Mouse (Mus musculus) hindbrain, embryonic 13.5 days (tissue): ENCODE data around the gene Ube3b. TPM values are rescaled to one million over a fixed set of nuclear protein-coding genes. Genes with fewer than 3 reads are reported as not detected.

ENCODE experiments used
- ATAC-seq: fragments of 200-750 bp; cut with Nextera tagmentation; 2 replicates; pipeline ENCODE4 v1.8.0; 2017; ENCODE audit warnings: moderate TSS enrichment; ENCODE audit not compliant: low FRiP score
- H3K27ac ChIP-seq: fragments of 300-500 bp; sonication (generic); 2 replicates; pipeline ENCODE4 v1.5.1; 2015; ENCODE audit warnings: inconsistent platforms, mild to moderate bottlenecking, moderate library complexity
- H3K27me3 ChIP-seq: fragments of 300-500 bp; sonication (generic); 2 replicates; pipeline ENCODE4 v1.6.1; 2015; ENCODE audit warnings: mild to moderate bottlenecking, inconsistent platforms
- H3K36me3 ChIP-seq: fragments of 300-500 bp; sonication (generic); 2 replicates; pipeline ENCODE4 v1.6.1; 2015; ENCODE audit warnings: mild to moderate bottlenecking, inconsistent platforms
- H3K4me1 ChIP-seq: fragments of 300-500 bp; sonication (generic); replicated peaks from 2 replicates; pipeline ENCODE4 v1.6.1; 2015; ENCODE audit warnings: inconsistent platforms
- H3K4me2 ChIP-seq: fragments of 300-500 bp; sonication (generic); 2 replicates; pipeline ENCODE4 v1.6.1; 2015; ENCODE audit warnings: inconsistent platforms, mild to moderate bottlenecking, moderate library complexity
- H3K4me3 ChIP-seq: fragments of 300-500 bp; sonication (generic); 2 replicates; pipeline ENCODE4 v1.5.1; 2015; ENCODE audit warnings: mild to moderate bottlenecking, inconsistent platforms
- H3K9ac ChIP-seq: fragments of 300-500 bp; sonication (generic); 2 replicates; pipeline ENCODE4 v1.6.1; 2015; ENCODE audit warnings: mild to moderate bottlenecking, inconsistent platforms
- H3K9me3 ChIP-seq: fragments of 300-500 bp; sonication (generic); 2 replicates; pipeline ENCODE4 v1.6.1; 2016; ENCODE audit warnings: inconsistent platforms
- whole genome bisulfite sequencing: fragments of 180-500 bp; shearing (Covaris S2); methylation state at CpG from one replicate; pipeline ENCODE4 v1.1.7; 2015; 5-methylcytosine and 5-hydroxymethylcytosine counted together
- polyA plus RNA-seq: library from polyadenylated mRNA; unstranded; fragments of >200 nt; fragmentation: Nextera tagmentation; extraction: Ambion mirVana; gene quantifications from 2 replicates; pipeline ENCODE4 v1.2.1, GENCODE M21; 2015

Ube3b gene
- polyA plus RNA-seq: 41.4 and 41.6 TPM in 2 replicates

DNA sequence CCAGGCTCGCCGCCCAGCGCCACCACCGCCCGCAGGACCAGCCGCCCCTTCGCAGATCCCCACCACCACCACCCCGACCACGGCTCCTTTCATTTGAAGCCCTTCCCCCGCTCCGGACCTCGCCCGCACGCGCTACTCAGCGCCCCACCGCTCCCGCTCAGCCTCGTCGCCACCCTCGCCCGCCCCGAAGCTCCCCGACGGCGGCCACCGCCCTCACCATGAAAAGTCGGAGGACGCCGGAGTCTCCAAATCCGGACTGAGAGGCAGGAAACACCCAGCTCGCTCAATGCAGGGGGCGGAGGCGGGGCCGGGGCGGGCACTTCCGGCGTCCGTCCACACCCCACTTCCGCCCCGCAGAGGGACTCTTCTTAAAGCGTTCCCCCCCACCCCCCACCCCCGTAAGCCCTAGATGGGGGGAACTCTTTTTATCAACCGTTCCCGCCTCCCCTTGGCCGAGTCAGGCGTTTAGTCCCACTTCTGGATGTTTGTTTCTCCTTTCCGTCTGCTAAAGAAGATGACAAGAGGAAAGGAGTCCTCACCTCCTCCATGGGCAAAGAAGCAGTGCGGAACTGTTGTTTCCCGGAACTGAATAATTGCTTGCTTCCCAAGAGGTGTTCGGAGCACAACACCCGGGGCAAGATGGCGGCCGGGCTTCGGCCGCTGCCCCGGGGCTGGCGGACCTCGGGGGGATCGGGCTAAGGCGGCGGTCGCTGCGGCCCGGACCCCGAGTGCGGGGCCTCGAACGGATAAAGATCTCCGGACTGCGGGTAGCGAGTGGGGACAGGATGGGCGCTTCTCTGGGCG, at the start of gene Ube3b, which contains the start of gene Kctd10:
Ube3b (plus strand) TSS at position 399 of the 804 bp plus-strand sequence.
Kctd10 (minus strand) TSS at position 300 of the 804 bp plus-strand sequence.
- Histone ChIP-seq H3K27ac (peak within 1 kb of the TSS; percentile 94), H3K4me3 (peak within 1 kb of the TSS; percentile 83), H3K27me3 (no peaks in the 10 kb centered on the region), H3K9ac (peak within 1 kb of the TSS; percentile 96), H3K36me3 (peaks cover 14% of the 10 kb centered on the region), H3K9me3 (no peaks in the 10 kb centered on the region), H3K4me2 (peak within 1 kb of the TSS; percentile 91), H3K4me1 (peaks cover 64% of the 10 kb centered on the region)
- WGBS: under 1% methylated on average over 74 of the region's 74 CpGs
- peak; percentile 95 for ATAC-seq

DNA sequence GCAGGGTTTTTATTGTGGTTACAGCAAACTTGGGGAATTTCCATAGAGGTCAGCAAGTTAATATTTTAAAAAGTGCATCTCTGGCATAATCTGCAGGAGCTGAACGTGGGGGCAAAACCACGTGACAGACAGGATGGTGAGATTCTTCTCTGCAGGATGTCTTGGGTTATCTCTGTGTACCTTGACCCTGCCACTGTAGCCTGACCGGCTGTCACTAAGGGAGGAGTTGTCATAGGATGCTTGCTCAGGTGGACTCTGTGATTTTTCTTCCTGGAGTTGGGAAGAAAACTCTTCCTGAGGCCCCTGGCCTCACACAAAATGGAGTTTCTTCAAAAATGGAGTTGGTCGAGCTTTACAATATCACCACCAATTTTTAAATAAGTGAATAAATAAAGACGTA, 37.4 kb upstream of the Ube3b start:
- no peak overlapping the region for H3K27ac ChIP-seq
- no peak overlapping the region for H3K4me2 ChIP-seq
- 0 out of 2 replicates have a peak, but pooled peaks cover 2% of the 10 kb centered on the region for H3K27me3 ChIP-seq
- H3K9ac ChIP-seq: no peak overlapping the region
- no peaks in the 10 kb centered on the region for H3K36me3 ChIP-seq
- H3K4me3 ChIP-seq: no peak overlapping the region
- no peaks in the 10 kb centered on the region for H3K9me3 ChIP-seq
- 92% methylated on average over 5 of the region's 5 CpGs for WGBS
- H3K4me1 ChIP-seq: no peaks in the 10 kb centered on the region
- ATAC-seq: no peak

DNA sequence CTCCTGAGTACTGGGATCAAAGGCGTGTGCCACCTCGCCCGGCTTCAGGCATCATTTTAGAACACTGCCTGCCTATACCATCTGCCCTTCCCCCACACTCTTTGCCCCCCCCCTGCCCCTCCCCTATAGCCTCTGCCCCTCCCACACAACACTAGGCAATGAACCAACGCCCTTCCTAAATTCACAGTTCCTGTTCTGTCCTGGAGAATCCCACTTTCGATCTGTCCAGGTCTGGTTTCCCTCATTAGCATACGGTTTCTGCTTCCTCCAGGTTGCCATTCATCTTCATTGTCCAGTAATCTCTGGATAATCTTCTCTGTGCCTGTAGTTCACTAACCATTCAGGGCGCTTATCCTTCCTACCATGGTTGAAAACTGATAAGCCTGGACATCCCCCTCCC, 36.8 kb upstream of the Ube3b start:
- 90% methylated on average over 7 of the region's 7 CpGs for WGBS
- Histone ChIP-seq H3K9me3 (no peaks in the 10 kb centered on the region), H3K9ac (no peak overlapping the region), H3K4me3 (no peak overlapping the region), H3K4me2 (no peak overlapping the region), H3K27me3 (0 out of 2 replicates have a peak, but pooled peaks cover 2% of the 10 kb centered on the region), H3K36me3 (no peaks in the 10 kb centered on the region), H3K27ac (no peak overlapping the region), H3K4me1 (no peaks in the 10 kb centered on the region)
- ATAC-seq: no peak

DNA sequence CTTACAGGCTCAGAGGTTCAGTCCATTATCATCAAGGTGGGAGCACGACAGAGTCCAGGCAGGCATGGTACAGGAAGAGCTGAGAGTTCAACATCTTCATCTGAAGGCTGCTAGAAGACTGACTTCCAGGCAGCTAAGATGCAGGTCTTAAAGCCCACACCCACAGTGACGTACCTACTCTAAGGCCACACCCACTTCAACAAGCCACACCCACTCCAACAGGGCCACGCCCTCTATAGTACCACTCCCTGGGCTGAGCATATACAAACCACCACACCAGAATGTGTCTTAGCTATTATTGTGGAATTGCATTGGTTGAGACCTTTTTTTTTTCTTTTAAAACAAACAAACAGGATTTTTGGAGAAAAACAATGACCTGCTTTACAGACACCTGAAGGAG, 34.9 kb upstream of the Ube3b start:
- 61% methylated on average over 3 of the region's 3 CpGs for WGBS
- ATAC-seq: no peak
- no peak overlapping the region for H3K4me2 ChIP-seq

GRCm38 (mm10) chr5:114347005-114347404, 33.4 kb upstream of the Ube3b start:
- H3K36me3 ChIP-seq: no peaks in the 10 kb centered on the region
- no peak for ATAC-seq
- no peak overlapping the region for H3K9ac ChIP-seq
- no peaks in the 10 kb centered on the region for H3K4me1 ChIP-seq
- no peaks in the 10 kb centered on the region for H3K9me3 ChIP-seq
- WGBS: 84% methylated on average over 10 of the region's 10 CpGs
- H3K4me3 ChIP-seq: no peak overlapping the region
- H3K27ac ChIP-seq: no peak overlapping the region
- no peak overlapping the region for H3K4me2 ChIP-seq
- peaks cover 1% of the 10 kb centered on the region; the same call in 1 of the 2 replicates for H3K27me3 ChIP-seq

More for the DNA sequence above, 34.9 kb upstream of the Ube3b start:
- Histone ChIP-seq H3K9me3 (no peaks in the 10 kb centered on the region), H3K4me3 (no peak overlapping the region), H3K9ac (no peak overlapping the region), H3K36me3 (no peaks in the 10 kb centered on the region), H3K27ac (no peak overlapping the region), H3K27me3 (0 out of 2 replicates have a peak, but pooled peaks cover 2% of the 10 kb centered on the region), H3K4me1 (no peaks in the 10 kb centered on the region)

DNA sequence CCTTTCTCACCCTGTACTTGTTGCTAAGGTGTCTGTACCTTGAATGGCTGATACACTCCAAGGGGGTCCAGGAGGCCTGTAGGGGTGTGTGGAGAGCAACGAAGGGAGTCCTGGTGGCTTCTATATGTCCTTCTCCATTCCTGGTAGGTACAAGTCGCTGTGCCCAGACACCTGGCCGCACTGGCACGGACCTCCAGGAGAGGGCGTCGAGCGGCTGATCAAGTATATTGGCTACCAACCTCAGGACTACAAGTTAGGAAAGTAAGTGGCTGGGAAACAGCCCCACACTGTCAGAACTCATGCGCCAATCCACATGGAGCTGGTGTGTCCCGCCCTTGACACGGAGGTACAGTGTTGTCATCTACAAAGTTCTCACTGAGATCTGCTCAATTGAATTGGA, 28.9 kb upstream of the Ube3b start:
- no peaks in the 10 kb centered on the region for H3K36me3 ChIP-seq
- no peak overlapping the region for H3K4me2 ChIP-seq
- no peak for ATAC-seq
- no peaks in the 10 kb centered on the region for H3K9me3 ChIP-seq
- WGBS: 61% methylated on average over 10 of the region's 10 CpGs
- H3K4me3 ChIP-seq: no peak overlapping the region
- H3K9ac ChIP-seq: no peak overlapping the region
- H3K4me1 ChIP-seq: 0 out of 2 replicates have a peak, but pooled peaks cover under 1% of the 10 kb centered on the region
- peaks cover 4% of the 10 kb centered on the region; the same call in 1 of the 2 replicates for H3K27me3 ChIP-seq
- no peak overlapping the region for H3K27ac ChIP-seq

- H3K4me3 ChIP-seq: no peak overlapping the region
- H3K4me1 ChIP-seq: peaks cover 22% of the 10 kb centered on the region
- WGBS: 27% methylated on average over 7 of the region's 7 CpGs
- no peak overlapping the region; the same call in 1 of the 2 replicates for H3K4me2 ChIP-seq
- no peak overlapping the region for H3K9ac ChIP-seq
- peaks cover 4% of the 10 kb centered on the region; the same call in 1 of the 2 replicates for H3K27me3 ChIP-seq
- peaks cover 20% of the 10 kb centered on the region for H3K36me3 ChIP-seq
- no peak overlapping the region for H3K27ac ChIP-seq
- no peaks in the 10 kb centered on the region for H3K9me3 ChIP-seq
- ATAC-seq: peak; percentile 28; the same call in 1 of the 2 replicates
These were observed 24.0 kb upstream of the Ube3b start for GRCm38 (mm10) chr5:114356250-114356935.

DNA sequence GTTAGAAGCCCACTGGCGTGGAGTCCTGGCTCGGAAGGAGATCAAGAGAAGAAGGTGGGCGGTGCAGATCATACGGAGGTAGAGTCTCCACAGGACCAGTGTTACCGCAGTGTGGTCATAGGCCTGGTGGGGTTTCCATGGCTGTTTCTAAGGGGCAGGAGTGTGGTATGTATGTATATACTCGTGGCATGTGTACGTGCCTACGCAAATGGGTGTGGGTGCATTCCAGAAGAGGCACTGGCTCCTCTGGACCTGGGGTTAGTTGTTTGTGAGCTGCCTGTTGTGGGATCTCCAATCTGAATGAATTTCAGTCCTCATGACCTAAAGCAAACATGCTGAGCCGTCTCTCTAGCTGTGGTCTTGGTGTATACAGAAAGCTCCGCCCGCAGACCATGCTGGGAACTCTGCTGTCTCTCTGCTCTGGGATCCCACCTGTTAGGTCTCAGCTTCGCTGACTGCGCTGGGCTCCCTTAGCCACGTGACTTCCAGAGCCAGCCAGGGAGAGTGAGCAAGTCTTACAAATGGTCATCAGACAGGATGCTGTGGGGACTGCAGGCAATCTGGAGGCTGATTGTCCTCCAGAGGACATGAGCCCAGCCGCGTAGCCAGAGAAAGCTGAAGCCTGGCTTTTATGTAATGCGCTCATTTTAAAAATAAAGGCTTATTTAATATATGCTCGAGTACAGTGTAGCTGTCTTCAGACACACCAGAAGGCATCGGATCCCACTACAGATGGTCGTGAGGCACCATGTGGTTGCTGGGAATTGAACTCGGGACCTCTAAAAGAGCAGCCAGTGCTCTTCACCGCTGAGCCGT, 23.3 kb upstream of the Ube3b start:
- H3K4me2 ChIP-seq: no peak overlapping the region; the same call in 1 of the 2 replicates
- peak overlapping the region; percentile 18; the same call in 1 of the 2 replicates for H3K27ac ChIP-seq
- peaks cover 22% of the 10 kb centered on the region for H3K4me1 ChIP-seq
- peaks cover 2% of the 10 kb centered on the region; the same call in 1 of the 2 replicates for H3K27me3 ChIP-seq
- no peak overlapping the region for H3K4me3 ChIP-seq
- H3K9me3 ChIP-seq: no peaks in the 10 kb centered on the region
- H3K9ac ChIP-seq: no peak overlapping the region
- ATAC-seq: peak; percentile 69
- 54% methylated on average over 23 of the region's 23 CpGs for WGBS
- peaks cover 27% of the 10 kb centered on the region for H3K36me3 ChIP-seq

GRCm38 (mm10) chr5:114358833-114359232, 21.6 kb upstream of the Ube3b start:
- ATAC-seq: no peak
- Histone ChIP-seq H3K4me2 (no peak overlapping the region), H3K36me3 (peaks cover 44% of the 10 kb centered on the region), H3K27ac (no peak overlapping the region), H3K4me1 (peaks cover 22% of the 10 kb centered on the region), H3K4me3 (no peak overlapping the region), H3K27me3 (no peaks in the 10 kb centered on the region), H3K9ac (0 out of 2 replicates have a peak overlapping the region, but pooled peaks have one; percentile 1), H3K9me3 (no peaks in the 10 kb centered on the region)
- 71% methylated on average over 10 of the region's 10 CpGs for WGBS

DNA sequence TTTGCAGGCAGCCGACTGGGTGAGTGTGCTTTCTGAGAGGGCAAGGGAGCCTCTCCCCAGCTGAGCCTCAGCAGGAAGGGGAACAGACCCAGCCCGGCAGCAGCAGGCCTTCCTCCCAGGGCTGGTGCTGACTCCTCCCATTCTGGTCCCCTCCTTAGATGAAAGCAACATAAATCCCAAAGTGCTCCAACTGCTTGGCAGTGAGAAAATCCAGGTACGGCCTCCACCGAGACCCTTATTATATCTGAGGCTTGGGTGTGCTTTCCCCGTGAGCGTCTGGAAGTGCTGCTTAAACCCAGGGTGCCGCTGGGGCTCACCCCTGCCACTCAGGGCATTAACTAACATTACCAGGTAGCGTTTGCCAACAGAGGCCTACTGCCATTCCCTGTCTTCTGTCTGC, 20.8 kb upstream of the Ube3b start:
- no peak overlapping the region for H3K4me2 ChIP-seq
- no peaks in the 10 kb centered on the region for H3K9me3 ChIP-seq
- peaks cover 51% of the 10 kb centered on the region for H3K36me3 ChIP-seq
- no peak overlapping the region for H3K4me3 ChIP-seq
- no peak overlapping the region; the same call in 1 of the 2 replicates for H3K27ac ChIP-seq
- peaks cover 22% of the 10 kb centered on the region for H3K4me1 ChIP-seq
- no peak for ATAC-seq
- 73% methylated on average over 8 of the region's 8 CpGs for WGBS
- H3K9ac ChIP-seq: no peak overlapping the region
- H3K27me3 ChIP-seq: no peaks in the 10 kb centered on the region

DNA sequence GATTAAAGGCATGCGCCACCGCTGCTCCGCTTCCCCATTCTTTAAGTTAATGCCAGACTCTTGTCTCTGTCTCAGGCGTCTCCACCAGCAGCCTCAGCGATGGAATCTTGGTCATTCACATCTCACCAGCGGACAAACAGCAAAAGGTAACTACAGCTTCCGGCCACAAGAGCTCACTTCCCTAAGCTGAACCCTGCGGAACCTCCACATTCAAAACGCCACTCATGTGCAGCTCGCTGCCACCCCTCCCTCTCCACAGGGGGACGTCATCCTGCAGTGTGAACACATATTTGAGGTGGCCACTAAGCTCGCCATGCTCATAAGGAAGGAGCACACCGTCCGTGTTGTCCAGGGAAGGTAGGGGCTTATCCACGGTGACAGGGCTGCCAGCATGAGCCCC, 19.4 kb upstream of the Ube3b start:
- Histone ChIP-seq H3K9ac (no peak overlapping the region), H3K4me1 (peaks cover 22% of the 10 kb centered on the region), H3K27me3 (no peaks in the 10 kb centered on the region), H3K9me3 (no peaks in the 10 kb centered on the region), H3K4me3 (no peak overlapping the region), H3K27ac (no peak overlapping the region), H3K36me3 (peaks cover 65% of the 10 kb centered on the region), H3K4me2 (no peak overlapping the region)
- 84% methylated on average over 15 of the region's 15 CpGs for WGBS
- ATAC-seq: no peak
